Mouse (Mus musculus) gastrocnemius, postnatal 25 days (tissue): Measurements from ENCODE around the gene Npepps. TPM values are rescaled to one million over a fixed set of nuclear protein-coding genes. Genes with fewer than 3 reads are reported as not detected.
A peak's percentile ranks its signal among the peaks of the same experiment; 100 is the strongest.
"Not testable (repeated sequence)": the region's sequence is repeated elsewhere in the genome, so short reads cannot be mapped to it uniquely, and the experiment has no call there.

Experiments
- DNase-seq: peaks from one replicate; pipeline ENCODE4 v3.0.0; 2022
- total RNA-seq, 2 experiments: library from RNA; stranded (reverse); gene quantifications; 1 replicate in 1 of 2; 2 replicates in 1 of 2; pipeline ENCODE4 v1.2.3; 2021

The Npepps gene
- total RNA-seq, 2 experiments from 2014 or later, result 49.7 to 60.0 TPM

DNA sequence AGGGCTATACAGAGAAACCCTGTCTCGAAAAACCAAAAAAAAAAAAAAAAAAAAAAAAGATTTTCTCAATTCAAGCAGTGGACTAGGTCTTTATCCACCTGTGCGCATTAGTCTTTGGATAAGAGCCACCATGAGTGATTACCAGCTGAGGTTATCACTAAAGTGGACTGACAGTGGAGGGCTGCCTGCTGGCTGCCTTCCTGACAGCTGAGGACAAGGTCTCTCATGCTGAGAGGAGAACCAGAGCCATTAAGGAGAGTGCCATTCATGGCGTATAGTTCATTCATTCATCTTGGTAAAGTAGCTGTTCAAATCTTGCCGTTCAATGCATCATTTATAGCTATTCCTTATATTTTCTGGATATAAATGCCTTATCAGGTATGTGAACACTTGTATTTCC lies 16.1 kb upstream of the Npepps start:
- DNase-seq, result no peak

DNA sequence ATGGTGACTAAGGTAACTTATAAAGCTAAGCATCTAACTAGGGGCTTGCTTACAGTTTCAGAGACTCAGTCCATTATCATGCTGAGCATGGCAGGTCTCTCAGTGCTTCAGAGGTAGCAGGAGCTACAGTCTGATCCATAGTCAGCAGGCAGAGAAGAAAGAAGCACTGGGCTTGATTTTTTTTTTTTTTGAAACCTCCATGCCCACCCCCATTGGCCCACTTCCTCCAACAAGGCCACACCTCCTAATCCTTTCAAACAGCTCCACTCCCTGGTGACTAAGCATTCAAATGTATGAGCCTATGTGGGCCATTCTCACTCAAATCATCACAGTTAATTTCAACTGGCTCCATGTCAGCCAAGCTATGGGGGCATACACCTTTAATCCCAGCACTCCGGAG lies 12.3 kb upstream of the Npepps start:
- DNase-seq, result no peak

DNA sequence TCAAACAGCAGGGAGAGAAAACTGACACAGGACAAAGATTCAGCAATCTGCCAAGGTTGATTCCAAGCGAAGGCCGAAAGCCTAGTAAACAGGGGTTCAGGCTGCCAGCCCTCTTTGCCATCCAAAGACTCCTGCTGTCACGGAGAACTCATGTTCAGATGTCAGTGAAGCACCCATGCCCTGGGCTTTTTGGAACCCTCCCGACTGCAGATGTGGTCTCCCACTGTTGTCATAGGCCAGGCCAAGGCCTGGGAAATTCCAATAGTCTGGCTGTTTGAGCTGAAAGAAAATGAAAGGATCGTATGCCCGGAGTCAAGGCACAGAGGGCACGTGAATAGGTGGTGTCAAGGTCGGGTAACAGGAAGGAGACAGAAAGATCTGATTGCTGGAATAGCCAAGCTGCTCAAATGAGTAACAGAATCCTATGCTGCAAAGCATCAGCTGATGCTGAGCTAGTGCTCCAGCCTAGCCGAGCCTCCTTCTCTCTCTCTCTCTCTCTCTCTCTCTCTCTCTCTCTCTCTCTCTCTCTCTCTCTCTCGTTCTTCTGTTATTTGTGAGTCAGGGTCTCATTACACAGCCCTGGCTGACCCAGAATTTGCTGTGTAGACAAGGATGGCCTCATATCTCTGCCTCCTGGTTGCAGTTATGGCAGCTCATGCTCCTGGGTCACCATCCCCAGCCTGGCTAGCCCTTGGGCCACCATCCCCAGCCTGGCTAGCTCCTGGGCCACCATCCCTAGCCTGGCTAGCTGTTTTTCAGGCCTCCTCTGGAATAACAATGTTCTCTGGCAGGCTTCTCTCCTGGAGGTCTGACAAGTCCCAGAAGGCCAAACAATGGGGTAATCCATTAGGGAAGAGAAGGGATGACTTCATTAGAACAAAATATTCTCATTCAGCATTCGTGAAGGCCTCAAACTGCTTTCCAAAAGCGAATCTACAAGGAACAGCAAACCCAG lies 9.1 kb upstream of the Npepps start:
- peak; percentile 73 for DNase-seq

DNA sequence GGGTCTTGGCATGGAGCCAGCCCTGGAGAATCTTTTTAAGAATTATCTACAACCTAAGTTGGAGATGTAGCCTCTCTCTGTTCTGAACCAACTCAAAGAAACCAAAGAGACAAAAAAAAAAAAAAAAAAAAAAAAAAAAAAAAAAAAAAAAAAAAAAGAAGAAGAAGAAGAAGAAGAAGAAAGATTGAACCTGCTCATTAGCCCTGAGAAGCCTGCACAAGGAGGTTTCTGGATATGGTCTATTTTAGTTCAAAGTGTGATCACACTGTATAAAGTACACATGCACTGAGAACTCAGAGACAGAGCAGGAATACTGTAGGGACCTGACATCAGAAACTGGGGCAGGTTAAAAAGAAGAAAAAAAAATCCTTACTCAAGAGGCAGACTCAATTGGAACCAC lies 7.2 kb upstream of the Npepps start:
- DNase-seq, result no peak

DNA sequence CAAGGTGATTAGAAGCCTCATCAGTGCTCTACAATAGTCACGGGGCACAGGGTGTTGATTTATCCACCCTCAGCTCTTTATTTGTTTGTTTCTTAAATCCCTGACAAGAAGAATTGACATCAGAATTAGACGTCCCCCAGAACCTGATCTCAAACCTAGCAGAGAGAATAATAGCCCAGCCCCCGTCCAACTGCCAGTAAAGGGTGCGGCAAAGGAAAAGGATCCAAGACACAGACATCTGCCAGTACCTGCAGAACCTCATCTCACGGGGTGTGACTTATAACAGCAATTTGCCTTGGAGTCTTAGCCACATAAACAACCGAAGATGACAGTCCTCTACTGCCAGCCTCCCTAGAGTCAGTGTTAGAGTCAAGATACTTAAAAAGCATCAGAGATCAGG lies 6.5 kb upstream of the Npepps start:
- no peak for DNase-seq

DNA sequence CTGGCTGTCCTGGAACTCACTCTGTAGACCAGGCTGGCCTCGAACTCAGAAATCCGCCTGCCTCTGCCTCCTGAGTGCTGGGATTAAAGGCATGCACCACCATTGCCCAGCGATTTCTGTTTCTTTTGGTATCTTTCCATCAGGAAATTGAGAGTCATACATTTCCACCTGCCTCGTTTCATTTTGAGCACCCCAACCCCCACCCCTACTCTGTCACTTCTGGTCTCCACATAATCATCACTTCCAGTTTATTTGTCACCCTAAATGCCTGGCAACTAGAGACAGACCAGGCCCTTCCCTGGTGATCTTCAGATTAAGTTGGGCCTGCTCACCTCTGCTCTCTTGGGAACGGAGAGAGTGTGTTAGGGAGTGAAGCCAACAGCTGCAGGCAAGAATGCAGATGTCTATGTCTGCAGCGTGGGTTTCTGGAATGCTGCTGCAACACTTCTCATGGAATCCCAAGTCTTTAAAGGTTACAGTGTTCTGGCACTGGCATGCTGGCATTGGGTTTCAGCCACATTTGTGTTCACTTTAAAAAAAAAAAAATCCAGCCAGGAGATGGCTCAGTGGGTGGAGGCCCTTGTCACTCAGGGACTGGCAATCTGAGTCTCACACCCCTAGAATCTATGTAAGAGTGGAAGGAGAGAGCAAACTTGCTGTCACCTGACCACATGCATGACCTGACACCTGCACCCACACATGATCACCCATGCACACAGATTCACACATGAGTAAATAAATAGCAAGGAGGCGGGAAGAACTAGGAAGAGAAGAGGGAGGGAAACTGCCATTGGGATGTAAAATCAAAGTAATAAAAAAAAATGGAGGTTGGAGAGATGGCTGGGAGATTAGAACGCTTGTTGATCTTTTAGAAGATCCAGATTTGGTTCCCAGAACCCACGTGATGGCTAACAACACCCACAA lies 5.7 kb upstream of the Npepps start:
- DNase-seq, result no peak

DNA sequence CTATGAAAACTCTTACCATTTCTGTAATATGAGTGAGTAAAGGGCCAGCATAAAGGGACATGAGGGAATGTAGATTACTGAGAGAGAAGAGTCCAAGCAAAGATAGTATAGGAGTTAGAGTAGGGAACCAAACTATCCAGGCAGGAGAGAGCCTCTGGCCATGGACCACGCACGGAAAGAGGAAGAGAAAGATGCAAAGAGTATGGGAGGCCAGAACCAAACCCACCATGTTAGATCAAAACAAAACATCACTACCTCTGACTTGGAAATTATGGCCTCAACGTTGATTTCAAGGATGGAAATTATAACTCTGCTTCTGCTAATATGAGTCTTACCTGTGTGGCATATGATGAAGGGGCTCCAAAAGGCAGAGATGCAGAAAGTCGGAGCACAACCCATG lies 4.4 kb upstream of the Npepps start:
- no peak for DNase-seq

DNA sequence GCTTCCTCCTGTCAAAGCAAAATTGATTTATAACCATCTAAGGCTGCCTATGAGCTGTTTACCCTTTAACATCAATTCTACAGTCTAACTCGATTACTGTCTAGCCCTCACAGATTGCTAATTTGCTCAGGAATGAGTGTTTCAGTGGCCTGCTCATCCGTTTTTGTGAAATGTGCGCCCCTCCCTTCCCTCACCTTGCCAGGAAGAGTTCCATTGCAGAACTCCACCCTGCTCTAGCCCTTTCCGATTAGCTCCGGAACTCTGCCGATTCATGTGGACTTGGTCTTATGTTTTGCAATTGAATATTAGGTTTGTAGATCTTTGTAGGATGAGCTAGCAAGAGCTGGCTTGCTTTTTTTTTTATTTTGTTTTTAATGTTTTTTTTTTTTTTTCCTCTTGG lies 1.7 kb upstream of the Npepps start:
- DNase-seq, result no peak

DNA sequence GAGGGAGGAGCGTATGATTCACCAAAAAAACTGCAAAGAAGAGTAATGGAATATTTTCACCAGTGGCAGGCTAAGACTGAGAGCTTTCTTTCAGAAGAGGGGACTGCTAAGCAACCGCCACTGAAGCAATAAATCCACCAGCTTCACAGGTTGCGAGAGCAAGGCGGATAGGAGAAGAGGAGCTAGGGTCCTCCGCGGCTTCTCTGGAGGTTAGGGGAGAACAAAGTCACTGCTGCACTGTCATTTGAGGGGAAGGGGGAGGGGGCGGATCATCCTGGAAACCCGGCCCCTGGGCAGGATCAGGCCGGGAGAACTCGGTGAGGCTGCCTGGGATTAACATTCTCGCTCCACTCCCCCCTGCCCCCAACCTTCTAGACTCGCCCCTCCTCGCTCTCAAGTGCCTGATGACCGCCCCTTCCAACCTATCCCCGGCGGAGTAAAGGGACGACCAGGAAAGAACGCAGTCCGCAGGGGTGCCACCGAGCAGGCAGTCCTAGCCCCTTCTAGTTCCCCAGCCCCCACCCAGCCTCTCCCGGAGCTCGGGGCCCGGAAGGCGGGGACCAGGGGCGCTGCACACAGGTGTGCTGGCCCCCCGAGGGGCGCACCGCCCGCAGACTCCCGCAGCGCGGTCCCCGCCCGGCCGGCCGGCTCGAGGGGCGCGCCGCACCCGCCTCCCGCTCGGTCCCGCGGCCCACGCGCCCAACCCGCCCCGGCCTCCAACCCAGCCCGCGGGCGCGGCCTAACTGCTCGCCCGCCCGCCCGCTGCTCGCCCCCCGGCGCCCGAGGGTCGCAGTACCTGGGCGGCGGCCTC lies 828 bp downstream of the Npepps start:
- peak; percentile 56 for DNase-seq

DNA sequence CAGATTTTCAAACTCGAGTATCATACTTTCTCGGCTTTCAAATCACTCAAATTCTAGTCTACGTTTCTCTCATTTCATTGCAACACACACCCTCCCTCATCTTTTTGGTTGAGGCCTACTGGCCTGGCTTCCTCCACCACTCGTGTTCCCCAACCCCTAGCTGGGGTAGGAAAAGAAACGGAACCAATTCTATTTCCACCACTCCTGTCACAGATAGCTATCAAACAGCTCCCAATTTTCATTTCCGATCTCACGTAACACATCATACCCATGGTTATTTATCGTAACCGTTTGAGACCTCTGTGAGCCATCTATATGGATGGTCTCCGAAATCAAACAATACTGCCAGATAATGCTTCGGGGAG lies 1.4 kb downstream of the Npepps start:
- DNase-seq, result no peak

DNA sequence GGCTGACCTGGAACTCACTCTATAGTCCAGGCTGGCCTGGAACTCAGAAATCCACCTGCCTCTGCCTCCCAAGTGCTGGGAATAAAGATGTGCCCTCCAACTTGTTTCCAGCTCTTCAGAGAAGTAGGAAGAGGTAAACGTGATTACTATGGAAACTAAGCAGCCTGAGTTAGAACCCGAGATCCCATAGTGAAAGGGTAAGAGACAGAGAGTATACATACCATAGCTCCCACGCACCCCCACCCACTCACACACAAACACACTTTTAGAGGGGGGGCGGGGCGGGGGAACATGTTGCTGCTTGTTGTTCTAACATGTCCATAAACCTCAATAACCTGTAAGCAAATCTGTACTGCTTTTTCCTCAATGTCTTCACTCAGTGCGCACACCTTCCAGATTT lies 2.0 kb downstream of the Npepps start:
- DNase-seq, result no peak

DNA sequence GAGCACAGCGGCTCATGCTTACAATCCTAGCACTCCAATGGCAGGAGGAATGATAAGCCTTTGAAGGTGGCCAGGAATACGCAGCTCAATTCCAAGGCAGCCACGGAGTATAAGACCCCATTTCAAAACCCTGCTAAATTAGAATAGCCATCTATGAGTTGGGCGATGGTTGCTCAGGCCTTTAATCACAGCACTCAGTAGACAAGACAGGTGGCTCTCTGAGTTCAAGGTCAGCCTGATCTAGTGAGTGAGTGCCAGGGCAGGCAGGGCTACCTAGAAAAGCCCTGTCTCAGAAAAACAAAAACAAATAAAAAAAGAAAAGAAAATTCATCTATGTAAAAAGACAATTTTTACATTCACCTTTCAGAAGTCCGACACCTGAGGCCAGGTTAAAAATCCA lies 3.3 kb downstream of the Npepps start:
- no peak for DNase-seq

DNA sequence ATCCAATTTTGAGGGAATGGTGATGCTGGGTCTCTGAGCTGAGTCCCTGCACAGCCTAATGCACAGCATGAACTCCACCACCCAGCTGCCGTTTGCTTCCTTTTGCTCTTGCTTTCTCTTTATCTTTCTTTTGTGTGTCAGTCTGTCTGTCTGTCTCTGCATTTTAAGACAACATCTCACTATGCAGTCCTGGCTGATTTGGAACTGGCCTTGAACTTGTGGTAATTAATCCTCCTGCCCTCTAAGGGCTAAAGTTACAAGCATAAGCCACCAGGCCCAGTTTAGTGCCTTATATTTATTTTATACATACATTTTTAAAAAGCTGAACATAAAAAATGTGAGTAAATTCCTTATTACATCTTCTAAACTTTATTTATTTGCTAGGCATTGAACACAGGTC lies 4.4 kb downstream of the Npepps start:
- DNase-seq, result no peak

DNA sequence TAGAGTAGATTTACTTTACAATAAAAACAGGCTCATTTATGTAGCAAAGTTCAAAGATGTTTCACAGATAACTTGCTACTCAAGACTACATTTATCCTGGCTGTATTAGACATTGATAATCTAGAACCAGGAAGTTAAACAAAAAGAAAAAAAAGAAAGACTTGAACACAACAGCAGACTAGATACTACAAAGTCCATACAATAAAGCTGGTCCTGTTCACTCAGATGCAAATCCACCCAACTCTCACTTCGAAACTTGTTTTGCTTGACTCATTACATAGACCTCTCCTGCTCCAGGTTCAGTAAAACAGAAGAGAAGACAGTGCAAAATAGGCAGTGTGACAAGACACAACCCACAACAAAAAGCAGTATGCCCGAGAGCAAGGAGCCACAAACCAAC lies 5.1 kb downstream of the Npepps start:
- DNase-seq, result no peak

DNA sequence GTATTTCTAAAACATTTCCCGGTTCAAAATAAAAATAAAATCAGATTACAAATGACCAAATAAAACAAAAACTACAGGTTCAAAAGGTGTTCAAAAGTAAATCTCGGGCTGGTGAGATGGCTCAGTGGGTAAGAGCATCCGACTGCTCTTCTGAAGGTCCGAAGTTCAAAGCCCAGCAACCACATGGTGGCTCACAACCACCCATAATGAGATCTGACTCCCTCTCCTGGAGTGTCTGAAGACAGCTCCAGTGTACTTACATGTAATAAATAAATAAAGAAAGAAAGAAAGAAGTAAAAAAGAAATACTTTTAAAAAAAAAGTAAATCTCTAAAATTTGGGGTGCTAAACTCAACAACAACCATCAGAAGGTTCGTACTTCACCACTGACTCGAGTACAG lies 5.5 kb downstream of the Npepps start:
- DNase-seq, result not testable (repeated sequence)

DNA sequence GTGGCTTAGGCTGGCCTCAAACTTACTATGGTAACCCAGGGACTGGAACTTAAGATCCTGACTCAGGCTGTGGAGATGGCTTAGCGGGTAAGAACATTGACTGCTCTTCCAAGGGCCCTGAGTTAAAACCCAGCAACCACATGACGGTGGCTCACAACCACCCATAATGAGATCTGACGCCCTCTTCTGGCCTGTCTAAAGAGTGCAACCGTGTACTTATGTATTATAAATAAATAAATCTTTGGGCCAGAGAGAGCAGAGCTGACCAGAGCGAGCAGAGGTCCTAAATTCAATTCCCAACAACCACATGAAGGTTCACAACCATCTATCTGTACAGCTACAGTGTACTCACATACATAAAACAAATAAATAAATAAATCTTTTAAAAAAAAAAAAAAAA lies 6.8 kb downstream of the Npepps start:
- no peak for DNase-seq

DNA sequence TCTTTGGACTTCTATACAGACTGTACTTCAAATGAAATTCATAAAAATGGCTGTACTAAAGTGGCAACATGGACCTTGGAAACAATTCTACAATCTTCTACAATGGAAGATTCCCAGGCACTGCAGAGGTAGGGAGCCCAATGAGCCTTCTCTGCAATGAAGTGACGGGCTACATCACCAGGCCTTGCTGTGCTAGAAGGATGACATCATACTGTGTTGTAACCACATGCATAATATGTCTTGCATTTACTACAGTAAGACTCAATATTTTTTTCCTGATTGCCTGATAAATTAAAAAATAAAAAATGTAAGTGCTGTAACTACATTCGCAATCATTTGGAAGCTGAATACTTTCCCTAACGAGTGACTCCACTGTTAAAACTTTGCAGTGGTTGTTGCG lies 7.6 kb downstream of the Npepps start:
- no peak for DNase-seq

DNA sequence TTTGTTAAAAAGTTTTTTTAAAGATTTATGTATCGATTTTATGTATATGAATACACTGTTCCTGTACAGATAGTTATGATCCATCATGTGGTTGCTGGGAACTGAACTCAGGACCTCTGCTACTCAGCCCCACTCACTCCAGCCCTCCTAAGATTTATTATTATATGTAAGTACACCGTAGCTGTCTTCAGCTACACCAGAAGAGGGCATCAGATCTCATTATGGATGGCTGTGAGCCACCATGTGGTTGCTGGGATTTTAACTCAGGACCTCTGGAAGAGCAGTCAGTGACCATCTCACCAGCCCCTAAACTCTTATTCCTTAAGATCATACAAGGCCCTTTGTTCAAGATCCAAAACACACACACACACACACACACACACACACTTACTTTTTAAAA lies 10.4 kb downstream of the Npepps start:
- not testable (repeated sequence) for DNase-seq

DNA sequence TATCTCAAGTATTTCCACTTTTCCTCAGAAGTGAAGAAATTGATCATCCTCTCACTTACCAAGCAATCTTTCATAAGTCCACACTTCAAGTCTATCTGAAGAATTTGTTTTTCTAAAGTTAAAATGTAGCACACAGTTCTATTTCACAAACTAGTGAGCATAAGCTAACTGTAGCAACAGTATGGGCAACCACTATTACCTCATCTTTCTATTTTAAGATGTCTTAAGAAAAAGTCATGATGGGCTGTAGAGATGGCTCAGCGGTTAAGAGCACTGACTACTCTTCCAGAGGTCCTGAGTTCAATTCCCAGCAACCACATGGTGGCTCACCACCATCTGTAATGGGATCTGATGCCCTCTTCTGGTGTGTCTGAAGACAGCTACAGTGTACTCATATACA lies 13.9 kb downstream of the Npepps start:
- not testable (repeated sequence) for DNase-seq

DNA sequence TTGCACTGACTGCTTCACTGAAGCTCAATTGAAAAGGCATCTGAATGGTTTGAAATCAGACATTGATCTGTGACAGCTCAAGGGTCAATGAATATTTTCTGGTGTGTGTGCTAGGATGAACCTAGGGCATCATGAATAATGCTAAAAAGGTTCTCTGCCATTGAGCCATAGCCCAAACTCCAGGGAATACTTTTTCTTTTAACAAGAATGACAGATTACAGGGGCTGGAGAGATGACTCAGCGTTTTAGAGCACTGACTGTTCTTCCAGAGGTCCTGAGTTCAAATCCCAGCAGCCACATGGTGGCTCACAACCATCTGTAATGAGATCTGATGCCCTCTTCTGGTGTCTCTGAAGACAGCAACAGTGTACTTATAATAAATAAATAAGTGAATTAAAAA lies 30.8 kb downstream of the Npepps start:
- DNase-seq, result not testable (repeated sequence)

DNA sequence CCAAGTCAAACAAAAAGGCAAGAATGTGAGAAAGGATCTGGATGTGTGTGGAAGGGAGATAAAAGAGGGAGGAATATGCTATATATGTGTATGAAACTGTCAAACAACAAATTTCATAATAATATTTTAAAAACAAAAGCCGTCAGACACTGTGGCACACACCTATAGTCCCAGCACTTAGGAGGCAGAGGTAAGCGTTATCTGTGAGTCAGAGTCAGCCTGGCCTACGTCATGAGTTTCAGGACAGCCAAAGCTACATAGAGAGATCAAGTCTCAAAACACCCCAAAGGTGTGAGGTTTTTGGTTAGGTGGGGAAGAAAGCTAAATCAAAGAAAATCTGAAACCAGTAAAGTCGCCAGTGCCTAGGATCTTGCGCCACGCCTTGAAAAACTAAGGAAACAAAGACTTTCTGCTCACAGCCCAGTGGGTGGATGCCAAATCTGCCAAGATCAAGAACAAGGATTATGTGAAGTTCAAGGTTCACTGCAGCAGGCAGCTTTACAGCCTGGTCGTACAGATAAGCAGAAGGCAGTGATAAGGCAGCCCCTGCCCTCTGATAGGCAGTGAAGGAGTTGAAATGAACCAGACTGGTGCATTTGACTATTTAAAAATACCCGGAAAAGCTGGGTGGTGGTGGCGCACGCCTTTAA lies 33.8 kb downstream of the Npepps start:
- no peak for DNase-seq

DNA sequence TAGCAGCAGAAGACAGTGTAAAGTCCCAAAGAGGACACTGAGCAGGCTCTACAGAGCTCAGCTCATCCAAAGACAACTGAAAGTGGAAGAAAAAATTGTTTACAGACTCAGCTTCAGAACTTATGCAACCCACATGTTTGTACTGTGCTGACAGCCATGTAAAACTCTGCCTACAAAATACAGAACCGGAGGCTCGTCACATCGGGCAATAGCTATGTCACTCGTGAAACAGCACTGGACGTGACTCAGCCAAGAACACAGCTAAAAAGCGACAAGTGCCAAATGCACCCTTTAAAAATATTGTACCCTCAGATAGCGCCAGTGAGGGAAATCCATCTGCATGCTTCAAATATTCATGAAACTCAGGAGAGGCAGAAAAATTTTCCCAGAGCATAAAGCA lies 39.1 kb downstream of the Npepps start:
- DNase-seq, result no peak
